Mouse (Mus musculus): ENCODE measurements around the gene Gpr21. TPM values are rescaled to one million over a fixed set of nuclear protein-coding genes. Genes with fewer than 3 reads are reported as not detected.

Gpr21 gene
- polyA plus RNA-seq, 1 experiment from 2014 or later: 1.6 TPM

Other genes with a start within 250 kb of the Gpr21 start
- gene Olfr368, start 189.8 kb upstream of the Gpr21 start, polyA plus RNA-seq (2015; fragmentation: Nextera tagmentation; extraction: Ambion mirVana): not detected in 2 replicates
- 52.2 and 53.1 TPM in 2 replicates for gene Pdcl, start 157.0 kb upstream of the Gpr21 start, polyA plus RNA-seq (2015; fragmentation: Nextera tagmentation; extraction: Ambion mirVana)
- 12.0 and 13.8 TPM in 2 replicates for gene Rc3h2, start 93.4 kb upstream of the Gpr21 start, polyA plus RNA-seq (2015; fragmentation: Nextera tagmentation; extraction: Ambion mirVana)
- 6.8 TPM in 2 replicates for gene Zbtb26, start 73.2 kb upstream of the Gpr21 start, polyA plus RNA-seq (2015; fragmentation: Nextera tagmentation; extraction: Ambion mirVana)
- 6.0 and 6.6 TPM in 2 replicates for gene Zbtb6, start 73.2 kb upstream of the Gpr21 start, polyA plus RNA-seq (2015; fragmentation: Nextera tagmentation; extraction: Ambion mirVana)
- gene Rabgap1, start 73.1 kb upstream of the Gpr21 start, polyA plus RNA-seq (2015; fragmentation: Nextera tagmentation; extraction: Ambion mirVana): 38.2 and 42.9 TPM in 2 replicates
- 28.2 and 31.9 TPM in 2 replicates for gene Strbp, start 187.5 kb downstream of the Gpr21 start, polyA plus RNA-seq (2015; fragmentation: Nextera tagmentation; extraction: Ambion mirVana)

Measured in lung, embryonic 15.5 days (tissue).